Mouse (Mus musculus): ENCODE measurements at regions not wholly inside any gene's neighbourhood (a gene's known extent, or its start where the extent isn't known, plus 50 kb on each side); places are given as distances from the start of the nearest gene placed in this dataset.
A peak's percentile ranks its signal among the peaks of the same experiment; 100 is the strongest.
"Not testable (repeated sequence)": the region's sequence is repeated elsewhere in the genome, so short reads cannot be mapped to it uniquely, and the experiment has no call there.

DNA sequence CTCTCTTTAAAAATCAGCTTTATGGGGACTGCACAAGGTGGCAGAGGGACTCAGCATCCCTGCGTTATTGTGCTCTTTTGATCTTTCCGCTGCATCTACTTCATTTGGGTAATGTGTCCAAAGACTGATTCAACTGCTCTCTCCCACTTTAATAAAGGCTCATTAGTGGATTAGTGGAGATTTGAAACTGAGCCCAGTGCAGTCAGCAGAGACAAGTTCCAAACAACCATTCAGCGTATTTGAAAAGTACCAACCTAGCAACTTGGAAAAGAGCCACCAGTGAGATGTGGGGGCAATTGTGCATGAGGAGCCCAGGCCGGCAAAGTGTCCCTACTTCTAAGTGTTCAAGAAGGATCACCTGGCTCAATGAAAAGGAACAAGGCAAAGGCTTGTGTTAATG is 183.4 kb downstream of the Basp1 start:
- Histone ChIP-seq H3K9me3 (replicated peaks; ENCODE audit: control insufficient read depth, low read length, poor library complexity, severe bottlenecking) (no peaks in the 10 kb centered on the region), H3K27ac (ENCODE audit: low read length) (no peak overlapping the region), H3K27me3 (ENCODE audit: control insufficient read depth, insufficient read depth, low read depth, low read length) (no peaks in the 10 kb centered on the region), H3K4me3 (ENCODE audit: low read depth, low read length) (no peak overlapping the region), H3K9ac (ENCODE audit: low read depth, low read length) (no peak overlapping the region), H3K36me3 (ENCODE audit: control insufficient read depth, insufficient read depth, low read length) (no peaks in the 10 kb centered on the region), H3K4me1 (ENCODE audit: control insufficient read depth, insufficient read depth, low read length) (no peaks in the 10 kb centered on the region), H3K4me2 (ENCODE audit: low read length) (no peak overlapping the region)
- 58% methylated on average over 4 of the region's 4 CpGs for WGBS
- peak; percentile 67; the same call in 1 of the 2 replicates for ATAC-seq

DNA sequence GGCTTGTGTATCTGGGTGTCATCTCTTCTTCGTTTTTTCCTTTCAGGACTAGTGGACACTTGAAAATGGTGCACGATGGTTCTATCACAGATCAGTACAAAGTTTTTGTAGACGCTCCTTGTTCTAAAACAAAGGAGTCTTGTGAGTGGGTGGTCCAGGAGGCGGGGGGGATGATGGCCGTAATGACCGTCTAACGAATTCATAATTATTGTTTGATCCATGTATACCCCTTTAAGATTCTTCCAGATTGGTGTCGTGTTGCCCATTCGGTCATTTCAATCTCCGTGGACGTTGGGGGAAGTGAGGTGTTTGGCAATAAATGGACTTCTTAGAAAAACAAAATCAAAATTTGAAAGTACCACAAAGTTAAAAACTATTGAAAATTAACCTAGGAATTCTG is 183.8 kb downstream of the Basp1 start:
- Histone ChIP-seq H3K9me3 (replicated peaks; ENCODE audit: control insufficient read depth, low read length, poor library complexity, severe bottlenecking) (no peaks in the 10 kb centered on the region), H3K27ac (ENCODE audit: low read length) (no peak overlapping the region), H3K4me3 (ENCODE audit: low read depth, low read length) (no peak overlapping the region), H3K27me3 (ENCODE audit: control insufficient read depth, insufficient read depth, low read depth, low read length) (no peaks in the 10 kb centered on the region), H3K36me3 (ENCODE audit: control insufficient read depth, insufficient read depth, low read length) (no peaks in the 10 kb centered on the region), H3K9ac (ENCODE audit: low read depth, low read length) (no peak overlapping the region), H3K4me2 (ENCODE audit: low read length) (no peak overlapping the region), H3K4me1 (ENCODE audit: control insufficient read depth, insufficient read depth, low read length) (no peaks in the 10 kb centered on the region)
- no peak for ATAC-seq
- WGBS, result 80% methylated on average over 11 of the region's 11 CpGs

DNA sequence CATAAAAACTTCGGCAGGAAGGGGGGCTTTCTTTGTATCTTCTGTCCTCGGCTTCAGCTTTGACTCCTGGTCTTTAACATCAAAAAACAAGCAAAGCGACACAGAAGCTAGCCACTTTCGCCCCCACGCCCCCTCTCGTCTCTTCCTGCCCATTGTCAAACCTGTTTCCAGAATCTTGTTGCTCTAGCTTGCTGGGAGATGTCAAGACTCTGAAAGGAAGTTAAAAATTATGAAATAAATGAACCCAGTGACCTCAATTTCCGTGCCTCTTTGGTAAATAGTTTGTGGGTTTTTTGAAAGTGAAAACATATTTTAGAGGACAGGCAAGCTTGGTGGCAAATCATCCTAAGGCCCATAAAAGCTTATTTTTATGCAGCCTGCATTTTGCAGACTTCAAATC is 186.1 kb downstream of the Basp1 start:
- 80% methylated on average over 7 of the region's 7 CpGs for WGBS
- H3K9ac ChIP-seq (ENCODE audit: low read depth, low read length), result no peak overlapping the region
- no peak for ATAC-seq
- H3K9me3 ChIP-seq (replicated peaks; ENCODE audit: control insufficient read depth, low read length, poor library complexity, severe bottlenecking), result no peaks in the 10 kb centered on the region
- H3K36me3 ChIP-seq (ENCODE audit: control insufficient read depth, insufficient read depth, low read length), result no peaks in the 10 kb centered on the region
- no peak overlapping the region for H3K4me3 ChIP-seq (ENCODE audit: low read depth, low read length)
- H3K27ac ChIP-seq (ENCODE audit: low read length), result no peak overlapping the region
- H3K27me3 ChIP-seq (ENCODE audit: control insufficient read depth, insufficient read depth, low read depth, low read length), result no peaks in the 10 kb centered on the region
- no peaks in the 10 kb centered on the region for H3K4me1 ChIP-seq (ENCODE audit: control insufficient read depth, insufficient read depth, low read length)
- H3K4me2 ChIP-seq (ENCODE audit: low read length), result no peak overlapping the region

DNA sequence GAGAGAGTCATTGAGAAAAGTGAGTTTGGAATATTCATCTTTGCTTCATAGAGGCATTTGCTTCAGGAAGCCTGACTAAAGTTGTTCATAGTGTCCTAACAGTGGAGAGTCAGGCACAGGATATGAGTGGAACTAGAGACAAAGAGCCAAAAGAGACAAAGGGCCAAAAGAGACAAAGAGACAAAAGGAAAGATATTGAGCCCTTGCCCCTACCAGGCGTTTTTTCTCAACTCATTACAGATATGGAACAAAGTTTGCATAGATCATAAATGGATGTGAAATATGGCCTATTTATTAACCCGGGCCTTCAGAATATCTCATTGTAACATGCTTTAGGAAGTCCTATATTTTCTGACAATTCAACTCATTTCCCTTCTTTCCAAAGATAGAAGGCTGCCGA is 187.6 kb downstream of the Basp1 start:
- no peak for ATAC-seq
- H3K9me3 ChIP-seq (replicated peaks; ENCODE audit: control insufficient read depth, low read length, poor library complexity, severe bottlenecking), result no peaks in the 10 kb centered on the region
- H3K9ac ChIP-seq (ENCODE audit: low read depth, low read length), result no peak overlapping the region
- no peaks in the 10 kb centered on the region for H3K36me3 ChIP-seq (ENCODE audit: control insufficient read depth, insufficient read depth, low read length)
- no peaks in the 10 kb centered on the region for H3K27me3 ChIP-seq (ENCODE audit: control insufficient read depth, insufficient read depth, low read depth, low read length)
- H3K4me2 ChIP-seq (ENCODE audit: low read length), result no peak overlapping the region
- H3K4me1 ChIP-seq (ENCODE audit: control insufficient read depth, insufficient read depth, low read length), result no peaks in the 10 kb centered on the region
- no peak overlapping the region for H3K27ac ChIP-seq (ENCODE audit: low read length)
- WGBS, result 30% methylated on average over 3 of the region's 3 CpGs
- H3K4me3 ChIP-seq (ENCODE audit: low read depth, low read length), result no peak overlapping the region

- H3K36me3 ChIP-seq (ENCODE audit: control insufficient read depth, insufficient read depth, low read length), result no peaks in the 10 kb centered on the region
- no peaks in the 10 kb centered on the region for H3K27me3 ChIP-seq (ENCODE audit: control insufficient read depth, insufficient read depth, low read depth, low read length)
- H3K4me1 ChIP-seq (ENCODE audit: control insufficient read depth, insufficient read depth, low read length), result no peaks in the 10 kb centered on the region
- H3K4me2 ChIP-seq (ENCODE audit: low read length), result no peak overlapping the region
- H3K4me3 ChIP-seq (ENCODE audit: low read depth, low read length), result no peak overlapping the region
- no peak overlapping the region for H3K9ac ChIP-seq (ENCODE audit: low read depth, low read length)
- 27% methylated on average over 3 of the region's 3 CpGs for WGBS
- no peaks in the 10 kb centered on the region for H3K9me3 ChIP-seq (replicated peaks; ENCODE audit: control insufficient read depth, low read length, poor library complexity, severe bottlenecking)
- no peak overlapping the region for H3K27ac ChIP-seq (ENCODE audit: low read length)
- no peak for ATAC-seq
Observed at GRCm38 (mm10) chr15:25225431-25225830, 188.1 kb downstream of the Basp1 start.

DNA sequence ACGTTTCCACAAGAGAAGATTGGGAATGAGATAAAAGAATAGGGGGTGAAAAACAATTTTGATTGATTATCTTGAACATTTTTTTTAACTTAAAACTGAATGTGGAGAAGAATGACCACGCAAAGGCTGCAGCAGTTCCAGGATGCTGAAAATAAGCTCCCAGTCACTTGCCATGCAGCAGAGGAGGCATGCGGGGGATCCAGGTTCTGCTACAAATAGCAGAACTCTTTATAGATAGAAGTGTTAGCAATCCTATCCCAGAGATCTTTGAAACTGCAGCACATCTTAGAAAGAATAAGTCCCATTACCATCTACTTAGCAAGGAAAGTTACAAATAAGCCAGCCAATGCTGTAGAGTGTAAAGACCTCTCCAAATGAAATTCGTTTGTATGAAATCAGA is 191.8 kb downstream of the Basp1 start:
- Histone ChIP-seq H3K4me3 (ENCODE audit: low read depth, low read length) (no peak overlapping the region), H3K9me3 (replicated peaks; ENCODE audit: control insufficient read depth, low read length, poor library complexity, severe bottlenecking) (no peaks in the 10 kb centered on the region), H3K4me1 (ENCODE audit: control insufficient read depth, insufficient read depth, low read length) (no peaks in the 10 kb centered on the region), H3K4me2 (ENCODE audit: low read length) (no peak overlapping the region), H3K9ac (ENCODE audit: low read depth, low read length) (no peak overlapping the region), H3K36me3 (ENCODE audit: control insufficient read depth, insufficient read depth, low read length) (no peaks in the 10 kb centered on the region), H3K27ac (ENCODE audit: low read length) (no peak overlapping the region), H3K27me3 (ENCODE audit: control insufficient read depth, insufficient read depth, low read depth, low read length) (no peaks in the 10 kb centered on the region)
- WGBS, result 86% methylated on average over 4 of the region's 4 CpGs
- ATAC-seq, result no peak

DNA sequence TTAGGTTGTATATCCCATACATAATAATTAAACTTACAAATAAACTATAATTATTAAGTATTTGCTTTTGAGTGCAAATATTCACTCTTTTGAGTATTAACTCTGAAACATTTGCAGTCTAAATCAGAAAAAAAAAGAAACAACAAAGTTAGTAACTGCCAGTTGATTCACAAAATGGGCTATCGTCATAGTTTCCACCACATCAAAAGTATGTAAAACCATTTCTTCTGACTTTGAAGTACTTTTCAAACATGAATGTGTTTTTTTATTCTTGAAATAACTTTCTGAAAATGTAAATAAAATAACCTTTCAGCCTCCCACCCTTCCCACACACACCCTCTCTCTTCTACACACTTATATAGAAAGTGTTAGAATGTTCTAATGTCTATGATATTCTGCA is 197.2 kb downstream of the Basp1 start:
- Histone ChIP-seq H3K4me2 (ENCODE audit: low read length) (no peak overlapping the region), H3K4me3 (ENCODE audit: low read depth, low read length) (no peak overlapping the region), H3K9me3 (replicated peaks; ENCODE audit: control insufficient read depth, low read length, poor library complexity, severe bottlenecking) (no peaks in the 10 kb centered on the region), H3K27me3 (ENCODE audit: control insufficient read depth, insufficient read depth, low read depth, low read length) (no peaks in the 10 kb centered on the region), H3K4me1 (ENCODE audit: control insufficient read depth, insufficient read depth, low read length) (no peaks in the 10 kb centered on the region), H3K9ac (ENCODE audit: low read depth, low read length) (no peak overlapping the region), H3K27ac (ENCODE audit: low read length) (no peak overlapping the region), H3K36me3 (ENCODE audit: control insufficient read depth, insufficient read depth, low read length) (no peaks in the 10 kb centered on the region)
- no peak for ATAC-seq
- 74% methylated on average over 1 of the region's 1 CpGs for WGBS

DNA sequence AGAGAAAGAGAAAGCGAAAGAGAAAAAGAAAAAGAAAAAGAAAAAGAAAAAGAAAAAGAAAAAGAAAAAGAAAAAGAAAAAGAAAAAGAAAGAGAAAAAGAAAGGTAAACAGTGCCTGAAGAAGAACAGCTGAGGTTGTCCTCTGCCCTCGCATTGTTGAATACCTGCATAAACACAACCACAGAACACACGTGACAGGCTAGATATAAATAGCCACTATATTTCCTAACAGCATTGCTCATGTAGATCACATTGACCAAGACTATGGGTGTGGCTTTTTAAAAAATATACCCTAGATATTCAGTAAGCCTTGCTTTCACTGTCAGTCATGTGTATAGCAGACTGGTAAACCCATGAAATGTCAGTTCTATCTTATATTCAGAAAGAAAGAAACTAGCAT is 211.5 kb downstream of the Basp1 start:
- Histone ChIP-seq H3K27ac (ENCODE audit: low read length) (no peak overlapping the region), H3K9me3 (replicated peaks; ENCODE audit: control insufficient read depth, low read length, poor library complexity, severe bottlenecking) (no peaks in the 10 kb centered on the region), H3K27me3 (ENCODE audit: control insufficient read depth, insufficient read depth, low read depth, low read length) (no peaks in the 10 kb centered on the region), H3K9ac (ENCODE audit: low read depth, low read length) (no peak overlapping the region), H3K4me1 (ENCODE audit: control insufficient read depth, insufficient read depth, low read length) (no peaks in the 10 kb centered on the region), H3K4me3 (ENCODE audit: low read depth, low read length) (no peak overlapping the region), H3K36me3 (ENCODE audit: control insufficient read depth, insufficient read depth, low read length) (no peaks in the 10 kb centered on the region), H3K4me2 (ENCODE audit: low read length) (no peak overlapping the region)
- no peak for ATAC-seq
- WGBS, result 90% methylated on average over 3 of the region's 3 CpGs

DNA sequence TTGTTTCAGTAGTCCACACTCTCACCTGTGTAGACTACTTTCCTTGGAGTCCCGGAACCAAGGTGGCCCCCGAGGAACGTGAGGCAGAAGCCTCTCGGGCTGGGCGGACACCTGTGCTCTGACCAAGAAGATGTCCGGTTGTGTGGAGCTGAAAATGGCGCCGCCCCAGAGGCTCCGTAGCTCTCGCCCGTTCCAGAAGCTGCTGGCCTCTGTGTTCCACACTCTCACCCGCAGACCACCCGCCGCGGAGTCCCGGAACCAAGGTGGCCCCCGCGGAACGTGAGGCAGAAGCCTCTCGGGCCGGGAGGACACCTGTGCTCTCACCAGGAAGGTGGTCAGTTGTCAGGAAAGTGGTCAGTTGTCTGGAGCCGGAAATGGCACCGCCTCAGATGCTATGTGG is 213.3 kb downstream of the Basp1 start:
- WGBS, result 93% methylated on average over 21 of the region's 23 CpGs
- H3K27ac ChIP-seq (ENCODE audit: low read length); H3K4me2 ChIP-seq (ENCODE audit: low read length); H3K9me3 ChIP-seq (replicated peaks; ENCODE audit: control insufficient read depth, low read length, poor library complexity, severe bottlenecking); H3K27me3 ChIP-seq (ENCODE audit: control insufficient read depth, insufficient read depth, low read depth, low read length); H3K36me3 ChIP-seq (ENCODE audit: control insufficient read depth, insufficient read depth, low read length); ATAC-seq; H3K4me1 ChIP-seq (ENCODE audit: control insufficient read depth, insufficient read depth, low read length); H3K9ac ChIP-seq (ENCODE audit: low read depth, low read length); H3K4me3 ChIP-seq (ENCODE audit: low read depth, low read length): not testable (repeated sequence)

GRCm38 (mm10) chr15:25187881-25188326 is 225.7 kb downstream of the Basp1 start:
- Histone ChIP-seq H3K27ac (ENCODE audit: low read length) (no peak overlapping the region), H3K9ac (ENCODE audit: low read depth, low read length) (no peak overlapping the region), H3K9me3 (replicated peaks; ENCODE audit: control insufficient read depth, low read length, poor library complexity, severe bottlenecking) (no peaks in the 10 kb centered on the region), H3K4me1 (ENCODE audit: control insufficient read depth, insufficient read depth, low read length) (no peaks in the 10 kb centered on the region), H3K4me2 (ENCODE audit: low read length) (no peak overlapping the region), H3K4me3 (ENCODE audit: low read depth, low read length) (no peak overlapping the region), H3K27me3 (ENCODE audit: control insufficient read depth, insufficient read depth, low read depth, low read length) (no peaks in the 10 kb centered on the region), H3K36me3 (ENCODE audit: control insufficient read depth, insufficient read depth, low read length) (no peaks in the 10 kb centered on the region)
- 59% methylated on average over 2 of the region's 2 CpGs for WGBS
- ATAC-seq, result no peak
